Mouse (Mus musculus) embryonic facial prominence, embryonic 12.5 days (tissue): ENCODE results near the gene Klk6. TPM values are rescaled to one million over a fixed set of nuclear protein-coding genes. Genes with fewer than 3 reads are reported as not detected.

ENCODE experiments used
- ATAC-seq: fragments of 200-750 bp; cut with Nextera tagmentation; 2 replicates; pipeline ENCODE4 v1.8.0; 2017; ENCODE audit not compliant: insufficient number of reproducible peaks, insufficient read depth, low FRiP score, low TSS enrichment
- H3K27ac ChIP-seq: fragments of 300-500 bp; sonication (generic); 2 replicates; pipeline ENCODE4 v1.5.1; 2016; ENCODE audit warnings: mild to moderate bottlenecking
- H3K27me3 ChIP-seq: fragments of 300-500 bp; sonication (generic); 2 replicates; pipeline ENCODE4 v1.6.1; 2016; ENCODE audit warnings: mild to moderate bottlenecking, moderate library complexity
- H3K36me3 ChIP-seq: fragments of 300-500 bp; sonication (generic); 2 replicates; pipeline ENCODE4 v1.6.1; 2016; ENCODE audit warnings: mild to moderate bottlenecking
- H3K4me1 ChIP-seq: fragments of 300-500 bp; sonication (generic); 2 replicates; pipeline ENCODE4 v1.6.1; 2016
- H3K4me2 ChIP-seq: fragments of 300-500 bp; sonication (generic); replicated peaks from 2 replicates; pipeline ENCODE4 v1.6.1; 2016; ENCODE audit warnings: mild to moderate bottlenecking, moderate library complexity
- H3K4me3 ChIP-seq: fragments of 300-500 bp; sonication (generic); 2 replicates; pipeline ENCODE4 v1.5.1; 2016; ENCODE audit warnings: mild to moderate bottlenecking
- H3K9ac ChIP-seq: fragments of 300-500 bp; sonication (generic); 2 replicates; pipeline ENCODE4 v1.6.1; 2016; ENCODE audit warnings: mild to moderate bottlenecking, moderate library complexity
- H3K9me3 ChIP-seq: fragments of 300-500 bp; sonication (generic); 2 replicates; pipeline ENCODE4 v1.6.1; 2016; ENCODE audit warnings: mild to moderate bottlenecking, moderate library complexity
- WGBS: fragments of 180-500 bp; shearing (Covaris S2); methylation state at CpG from one replicate; pipeline ENCODE4 v1.1.7; 2016; 5-methylcytosine and 5-hydroxymethylcytosine counted together
- polyA plus RNA-seq: library from polyadenylated mRNA; unstranded; fragments of >200 nt; fragmentation: Nextera tagmentation; extraction: Ambion mirVana; gene quantifications from 2 replicates; pipeline ENCODE4 v1.2.1, GENCODE M21; 2016

Klk6 gene
- 0.20 and 0.24 TPM in 2 replicates for polyA plus RNA-seq

DNA sequence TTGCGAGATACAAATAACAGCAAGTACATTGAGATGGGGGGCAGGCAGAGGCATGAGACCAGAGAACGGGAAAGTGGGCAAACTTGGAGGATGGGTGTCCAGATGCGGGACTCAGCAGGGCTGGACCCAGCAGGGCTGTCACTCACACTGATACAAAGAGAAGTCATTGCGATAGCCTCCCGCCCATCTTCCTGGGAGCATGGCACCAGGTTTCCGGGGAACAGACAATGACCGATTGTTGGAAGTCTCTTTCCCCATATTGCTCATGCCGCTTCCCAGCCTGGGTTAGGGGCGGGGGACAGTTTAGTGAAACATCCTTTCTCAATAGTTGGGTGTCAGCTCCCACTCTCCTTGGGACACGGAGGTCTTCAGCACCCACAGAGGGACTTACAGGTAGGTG is at the start of gene Klk6:
TSS of gene Klk6 (plus strand) at position 301 of the 400 bp plus-strand sequence.
- H3K4me3 ChIP-seq: no peak within 1 kb of the TSS
- H3K27ac ChIP-seq: no peak within 1 kb of the TSS
- H3K27me3 ChIP-seq: no peaks in the 10 kb centered on the region
- no peaks in the 10 kb centered on the region for H3K36me3 ChIP-seq
- H3K4me2 ChIP-seq: no peak within 1 kb of the TSS
- no peaks in the 10 kb centered on the region for H3K9me3 ChIP-seq
- H3K9ac ChIP-seq: no peak within 1 kb of the TSS
- no peaks in the 10 kb centered on the region for H3K4me1 ChIP-seq
- WGBS: 55% methylated on average over 10 of the region's 10 CpGs
- no peak for ATAC-seq

DNA sequence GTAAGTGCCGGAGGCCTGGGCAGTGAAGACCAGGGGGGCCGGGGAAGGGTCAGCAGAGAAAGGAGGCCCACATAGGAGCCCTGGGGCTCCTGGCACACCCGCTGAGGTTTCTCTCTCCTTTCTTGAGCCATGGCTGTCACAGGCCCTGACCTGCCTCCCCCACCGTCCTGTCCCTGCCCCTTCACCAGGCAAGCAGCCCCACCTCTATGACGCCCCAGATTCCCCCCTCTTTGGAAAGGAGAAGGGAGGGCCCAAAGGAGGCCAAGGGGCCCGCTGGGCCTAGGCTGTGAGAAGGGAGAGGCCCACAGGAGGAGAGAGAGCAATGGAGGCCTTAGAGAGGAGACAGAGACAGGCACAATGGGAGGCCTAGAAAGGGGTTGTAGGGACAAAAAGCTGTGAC is 49.5 kb upstream of the Klk6 start:
- Histone ChIP-seq H3K4me2 (no peak overlapping the region), H3K27me3 (no peaks in the 10 kb centered on the region), H3K36me3 (no peaks in the 10 kb centered on the region), H3K9ac (no peak overlapping the region), H3K4me3 (no peak overlapping the region), H3K27ac (peak overlapping the region; percentile 46; the same call in 1 of the 2 replicates), H3K4me1 (no peaks in the 10 kb centered on the region), H3K9me3 (no peaks in the 10 kb centered on the region)
- WGBS: 46% methylated on average over 6 of the region's 6 CpGs
- ATAC-seq: no peak

DNA sequence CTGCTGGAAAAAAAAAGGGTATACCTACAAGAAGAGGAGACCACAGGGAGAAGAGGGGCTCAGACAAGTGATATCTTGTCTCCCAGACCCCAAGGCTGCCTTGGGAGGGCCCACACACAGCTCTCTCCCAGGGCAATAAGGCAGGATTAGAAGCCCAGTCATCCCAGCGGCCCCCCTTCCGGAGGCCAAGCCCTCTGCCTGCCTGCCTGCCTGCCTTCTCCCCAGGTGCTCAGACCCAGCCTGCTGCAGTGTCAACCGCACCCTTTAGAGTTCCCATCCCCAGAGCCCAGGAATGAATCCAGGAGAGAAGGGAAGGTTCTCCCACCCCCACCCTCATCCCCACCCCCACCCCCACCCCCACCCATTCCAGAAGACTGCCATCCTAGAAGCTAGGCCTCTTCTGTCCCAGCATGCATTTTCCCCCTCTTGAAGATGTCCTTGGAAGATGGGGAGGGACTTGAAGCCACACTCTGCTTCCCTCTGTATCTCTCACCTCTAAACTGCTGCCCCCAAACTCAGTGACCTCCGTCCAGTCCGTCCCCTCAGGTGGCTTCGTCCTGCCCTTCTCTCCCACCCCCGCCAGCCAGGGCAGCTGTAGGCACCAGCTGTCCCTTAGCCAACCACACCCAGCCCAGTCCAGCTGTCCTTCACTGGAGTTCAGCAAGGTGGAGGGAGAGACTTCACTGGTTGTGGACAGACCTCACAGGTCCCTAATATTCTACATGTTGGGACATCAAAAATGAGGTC is 48.8 kb upstream of the Klk6 start:
- H3K4me1 ChIP-seq: no peaks in the 10 kb centered on the region; the same call in 1 of the 2 replicates
- no peaks in the 10 kb centered on the region for H3K9me3 ChIP-seq
- H3K27ac ChIP-seq: 0 out of 2 replicates have a peak overlapping the region, but pooled peaks have one; percentile 46
- H3K4me3 ChIP-seq: no peak overlapping the region
- no peaks in the 10 kb centered on the region for H3K36me3 ChIP-seq
- ATAC-seq: no peak
- H3K4me2 ChIP-seq: no peak overlapping the region
- WGBS: 40% methylated on average over 7 of the region's 7 CpGs
- no peak overlapping the region for H3K9ac ChIP-seq
- no peaks in the 10 kb centered on the region for H3K27me3 ChIP-seq

DNA sequence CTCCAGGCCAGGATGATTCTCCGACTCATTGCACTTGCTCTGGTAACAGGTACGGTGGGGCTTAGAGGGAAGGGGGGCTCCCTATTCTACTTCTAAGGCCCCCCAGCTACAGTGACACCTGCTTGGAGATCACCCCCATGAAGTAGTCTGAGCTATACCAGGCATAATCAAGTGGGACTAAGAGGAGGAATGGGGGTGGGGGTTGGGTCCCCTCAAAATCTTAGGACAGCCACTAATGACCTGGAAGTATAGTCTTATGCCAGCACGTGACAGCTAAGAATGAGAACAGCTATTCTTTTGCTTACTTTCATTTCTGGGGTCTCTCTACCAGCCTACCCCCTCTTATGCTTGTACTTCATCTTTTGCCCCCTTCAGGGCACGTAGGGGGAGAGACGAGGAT is 47.8 kb upstream of the Klk6 start:
- WGBS: 79% methylated on average over 5 of the region's 5 CpGs
- Histone ChIP-seq H3K27ac (no peak overlapping the region), H3K27me3 (no peaks in the 10 kb centered on the region), H3K4me2 (no peak overlapping the region), H3K9me3 (no peaks in the 10 kb centered on the region), H3K4me3 (no peak overlapping the region), H3K36me3 (no peaks in the 10 kb centered on the region), H3K4me1 (no peaks in the 10 kb centered on the region; the same call in 1 of the 2 replicates), H3K9ac (no peak overlapping the region)
- ATAC-seq: no peak

DNA sequence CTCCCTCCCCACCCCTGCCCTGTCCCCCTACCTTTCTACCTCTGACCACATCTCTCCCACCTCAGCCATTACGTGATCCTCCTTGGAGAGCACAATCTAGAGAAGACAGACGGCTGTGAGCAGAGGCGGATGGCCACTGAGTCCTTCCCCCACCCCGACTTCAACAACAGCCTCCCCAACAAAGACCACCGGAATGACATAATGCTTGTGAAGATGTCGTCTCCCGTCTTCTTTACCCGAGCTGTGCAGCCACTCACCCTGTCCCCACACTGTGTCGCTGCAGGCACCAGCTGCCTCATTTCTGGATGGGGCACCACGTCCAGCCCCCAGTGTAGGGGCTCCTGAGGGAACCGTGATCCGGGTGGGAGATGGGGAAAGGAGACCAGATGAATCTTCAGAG is 46.9 kb upstream of the Klk6 start:
- Histone ChIP-seq H3K4me3 (no peak overlapping the region), H3K4me1 (no peaks in the 10 kb centered on the region; the same call in 1 of the 2 replicates), H3K27ac (no peak overlapping the region), H3K36me3 (no peaks in the 10 kb centered on the region), H3K27me3 (no peaks in the 10 kb centered on the region), H3K9ac (no peak overlapping the region), H3K4me2 (no peak overlapping the region), H3K9me3 (no peaks in the 10 kb centered on the region)
- ATAC-seq: no peak
- WGBS: 83% methylated on average over 12 of the region's 12 CpGs

DNA sequence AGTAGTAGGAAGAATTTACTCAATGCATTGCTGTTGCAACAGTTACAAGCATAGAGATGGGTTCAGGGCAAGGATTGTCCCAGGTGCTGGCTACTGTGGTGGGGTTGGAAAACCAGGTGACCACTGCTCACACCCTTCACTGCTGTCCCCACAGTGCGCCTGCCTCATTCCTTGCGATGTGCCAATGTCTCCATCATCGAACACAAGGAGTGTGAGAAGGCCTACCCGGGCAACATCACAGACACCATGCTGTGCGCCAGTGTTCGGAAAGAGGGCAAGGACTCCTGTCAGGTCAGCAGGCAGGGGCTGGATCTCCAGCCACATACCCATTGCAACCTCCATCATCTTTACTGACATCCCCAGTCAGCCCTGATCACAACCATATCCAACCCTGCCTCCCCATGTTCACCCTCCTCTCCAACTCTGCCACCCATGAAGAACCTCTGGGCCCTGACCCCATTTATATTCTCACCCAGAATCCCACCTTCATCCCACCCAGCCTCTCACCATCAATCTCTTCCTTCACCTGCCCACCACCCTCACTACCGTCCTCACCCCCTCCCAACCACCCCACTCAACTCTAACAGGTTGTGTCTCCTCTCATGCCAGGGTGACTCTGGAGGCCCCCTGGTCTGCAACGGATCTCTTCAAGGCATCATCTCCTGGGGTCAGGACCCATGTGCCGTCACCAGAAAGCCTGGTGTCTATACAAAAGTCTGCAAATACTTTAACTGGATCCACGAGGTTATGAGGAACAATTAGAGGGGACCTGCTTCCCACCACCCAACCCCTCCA is 45.9 kb upstream of the Klk6 start:
- no peak overlapping the region for H3K27ac ChIP-seq
- WGBS: 84% methylated on average over 10 of the region's 10 CpGs

DNA sequence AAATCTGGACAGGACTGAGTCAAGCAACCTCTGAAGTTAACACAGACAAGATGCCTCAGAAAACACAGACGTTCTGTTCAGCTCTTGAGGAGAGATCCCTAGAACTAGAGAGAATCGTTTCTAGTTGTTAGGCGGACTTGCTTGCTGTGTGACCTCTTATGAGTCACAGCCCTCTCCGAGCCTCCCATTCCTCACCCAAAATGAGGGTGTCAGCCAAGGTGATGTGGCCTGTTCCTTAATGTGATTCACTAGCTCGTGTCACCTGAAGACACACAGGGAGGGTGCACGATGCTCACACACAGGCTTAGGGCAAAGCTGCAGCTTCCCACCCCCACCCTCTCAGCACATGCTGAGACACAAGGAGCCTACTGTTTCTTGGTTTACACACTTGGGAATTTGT is 44.1 kb upstream of the Klk6 start:
- Histone ChIP-seq H3K4me3 (no peak overlapping the region), H3K27me3 (peaks cover 10% of the 10 kb centered on the region; the same call in 1 of the 2 replicates), H3K4me2 (no peak overlapping the region), H3K27ac (no peak overlapping the region), H3K9me3 (no peaks in the 10 kb centered on the region), H3K4me1 (no peaks in the 10 kb centered on the region; the same call in 1 of the 2 replicates), H3K36me3 (no peaks in the 10 kb centered on the region), H3K9ac (no peak overlapping the region)
- WGBS: 52% methylated on average over 6 of the region's 6 CpGs
- no peak for ATAC-seq

More for the DNA sequence above, 45.9 kb upstream of the Klk6 start:
- Histone ChIP-seq H3K9ac (no peak overlapping the region), H3K4me1 (no peaks in the 10 kb centered on the region; the same call in 1 of the 2 replicates), H3K9me3 (no peaks in the 10 kb centered on the region), H3K27me3 (peaks cover 7% of the 10 kb centered on the region; the same call in 1 of the 2 replicates), H3K4me2 (no peak overlapping the region), H3K4me3 (no peak overlapping the region), H3K36me3 (no peaks in the 10 kb centered on the region)
- no peak for ATAC-seq

DNA sequence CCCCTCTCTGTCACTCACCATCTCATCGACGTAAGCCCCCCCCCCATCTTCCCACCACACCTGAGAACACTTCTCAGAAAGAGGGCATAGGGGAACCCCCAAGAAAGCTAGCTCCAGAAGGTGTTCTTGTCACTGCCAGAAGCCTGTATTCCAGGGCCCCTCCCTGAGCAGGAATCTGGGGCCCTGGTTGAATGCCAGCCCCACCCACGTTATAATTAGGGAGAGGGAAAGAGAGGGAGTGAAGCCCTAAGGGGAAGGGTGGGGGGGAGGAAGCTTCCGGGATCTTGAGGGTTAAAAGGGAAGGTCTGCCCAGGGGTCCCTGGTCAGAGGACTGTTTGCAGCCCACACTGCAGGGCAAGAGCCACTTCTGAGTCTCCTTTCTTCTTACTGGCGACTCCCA is 43.6 kb upstream of the Klk6 start, which contains the start of gene Klk10:
TSS of gene Klk10 (plus strand) at position 290 of the 400 bp plus-strand sequence.
- no peak for ATAC-seq
- Histone ChIP-seq H3K36me3 (no peaks in the 10 kb centered on the region), H3K4me1 (no peaks in the 10 kb centered on the region; the same call in 1 of the 2 replicates), H3K9me3 (no peaks in the 10 kb centered on the region), H3K4me2 (no peak within 1 kb of the TSS), H3K27ac (no peak within 1 kb of the TSS), H3K4me3 (no peak within 1 kb of the TSS), H3K27me3 (peaks cover 10% of the 10 kb centered on the region; the same call in 1 of the 2 replicates), H3K9ac (no peak within 1 kb of the TSS)
- WGBS: 36% methylated on average over 5 of the region's 5 CpGs

DNA sequence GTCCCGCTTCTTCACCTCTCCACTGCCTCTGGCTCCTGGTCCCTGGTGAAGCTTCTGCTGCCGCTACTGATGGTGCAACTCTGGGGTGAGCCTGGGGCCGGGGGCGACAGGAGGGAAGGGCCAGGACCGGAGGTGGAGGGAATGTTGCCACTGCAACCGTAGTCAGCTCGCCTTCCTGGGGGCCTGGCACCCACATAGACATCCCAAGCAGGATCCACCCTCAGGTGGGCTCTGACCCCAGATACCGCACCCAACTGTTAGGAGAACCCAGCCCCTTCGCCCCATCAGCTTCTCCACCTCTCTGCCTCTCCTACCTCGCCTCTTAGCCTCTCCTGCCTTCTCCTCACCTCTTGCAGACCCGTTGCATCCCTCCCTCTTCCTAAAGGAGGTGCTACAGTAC is 42.8 kb upstream of the Klk6 start:
- no peak for ATAC-seq
- Histone ChIP-seq H3K4me3 (no peak overlapping the region), H3K4me1 (no peaks in the 10 kb centered on the region; the same call in 1 of the 2 replicates)

DNA sequence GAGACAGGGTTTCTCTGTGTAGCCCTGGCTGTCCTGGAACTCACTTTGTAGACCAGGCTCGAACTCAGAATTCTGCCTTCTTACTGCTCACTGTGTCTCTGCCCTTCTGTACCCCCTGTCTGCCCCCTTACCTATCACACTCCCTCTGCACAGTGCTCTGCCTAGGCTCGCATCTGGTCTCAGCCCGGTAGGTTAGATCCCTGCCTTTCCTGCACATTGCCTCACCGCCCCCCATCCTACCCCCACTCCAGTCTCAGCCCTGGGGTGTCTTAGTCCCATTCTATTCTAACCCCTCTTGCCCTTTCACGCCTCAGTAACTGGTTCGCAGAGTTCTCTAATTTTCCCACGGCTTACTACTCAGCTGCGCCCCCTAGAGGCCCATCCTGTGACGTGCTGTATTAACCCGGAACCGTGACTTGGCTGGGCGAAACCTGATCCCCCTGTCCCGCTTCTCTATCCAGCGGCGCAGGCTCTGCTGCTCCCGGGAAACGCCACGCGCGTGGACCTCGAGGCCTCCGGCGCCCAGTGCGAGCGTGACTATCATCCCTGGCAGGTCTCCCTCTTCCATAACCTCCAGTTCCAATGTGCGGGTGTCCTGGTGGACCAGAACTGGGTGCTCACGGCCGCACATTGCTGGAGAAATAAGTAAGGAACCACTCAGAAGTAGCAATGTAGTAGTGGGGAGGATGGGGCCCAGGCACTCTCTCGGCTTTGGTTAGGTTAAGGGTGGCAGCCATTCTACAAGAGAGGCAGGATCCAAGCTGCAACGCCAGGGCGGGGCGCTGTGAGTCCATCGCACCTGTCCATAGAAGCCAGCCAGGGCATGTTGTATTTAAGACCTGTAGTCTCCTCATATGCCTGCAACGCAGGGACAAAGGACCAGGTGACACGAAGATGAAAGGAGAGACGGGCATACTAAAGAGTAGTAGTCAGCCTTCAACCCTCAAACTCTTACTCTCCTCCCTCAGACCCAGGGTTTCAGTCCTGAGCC is 41.7 kb upstream of the Klk6 start:
- ATAC-seq: peak; percentile 77
- Histone ChIP-seq H3K27ac (no peak overlapping the region), H3K9me3 (no peaks in the 10 kb centered on the region), H3K9ac (no peak overlapping the region), H3K4me2 (peak overlapping the region; percentile 58), H3K36me3 (no peaks in the 10 kb centered on the region), H3K4me1 (no peaks in the 10 kb centered on the region; the same call in 1 of the 2 replicates), H3K4me3 (peak overlapping the region; percentile 25), H3K27me3 (peaks cover 10% of the 10 kb centered on the region; the same call in 1 of the 2 replicates)
- 6% methylated on average over 36 of the region's 36 CpGs for WGBS

More for the DNA sequence above, 42.8 kb upstream of the Klk6 start:
- H3K27me3 ChIP-seq: peaks cover 10% of the 10 kb centered on the region; the same call in 1 of the 2 replicates
- no peak overlapping the region for H3K27ac ChIP-seq
- WGBS: 88% methylated on average over 11 of the region's 11 CpGs
- no peaks in the 10 kb centered on the region for H3K36me3 ChIP-seq
- no peaks in the 10 kb centered on the region for H3K9me3 ChIP-seq
- no peak overlapping the region for H3K9ac ChIP-seq
- H3K4me2 ChIP-seq: no peak overlapping the region

DNA sequence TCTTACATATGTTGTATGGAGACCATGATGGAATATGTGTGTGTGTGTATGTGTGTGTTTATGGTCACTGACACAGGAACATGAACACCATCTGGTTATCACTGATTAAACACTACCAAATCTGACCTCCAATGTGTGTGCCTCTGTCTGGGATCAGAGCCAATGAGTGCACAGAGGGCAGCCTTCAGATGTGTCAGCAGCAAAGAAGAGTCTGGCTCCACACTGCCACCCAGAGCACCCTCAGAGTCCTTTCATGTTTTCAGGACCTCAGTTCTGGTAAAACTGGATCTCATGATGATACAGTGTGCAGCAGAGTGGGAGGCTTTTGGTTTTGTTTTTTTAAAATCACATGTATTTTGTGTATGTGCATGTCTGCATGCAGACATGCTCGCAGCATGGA is 39.0 kb upstream of the Klk6 start:
- Histone ChIP-seq H3K27me3 (peaks cover 10% of the 10 kb centered on the region; the same call in 1 of the 2 replicates), H3K4me1 (no peaks in the 10 kb centered on the region; the same call in 1 of the 2 replicates), H3K9ac (no peak overlapping the region), H3K4me2 (no peak overlapping the region), H3K27ac (no peak overlapping the region), H3K36me3 (no peaks in the 10 kb centered on the region), H3K9me3 (no peaks in the 10 kb centered on the region), H3K4me3 (no peak overlapping the region)
- WGBS: 82% methylated on average over 1 of the region's 1 CpGs
- ATAC-seq: no peak
